ENCODE assay signal across 7 mouse cellular contexts in the genomic region with DNA sequence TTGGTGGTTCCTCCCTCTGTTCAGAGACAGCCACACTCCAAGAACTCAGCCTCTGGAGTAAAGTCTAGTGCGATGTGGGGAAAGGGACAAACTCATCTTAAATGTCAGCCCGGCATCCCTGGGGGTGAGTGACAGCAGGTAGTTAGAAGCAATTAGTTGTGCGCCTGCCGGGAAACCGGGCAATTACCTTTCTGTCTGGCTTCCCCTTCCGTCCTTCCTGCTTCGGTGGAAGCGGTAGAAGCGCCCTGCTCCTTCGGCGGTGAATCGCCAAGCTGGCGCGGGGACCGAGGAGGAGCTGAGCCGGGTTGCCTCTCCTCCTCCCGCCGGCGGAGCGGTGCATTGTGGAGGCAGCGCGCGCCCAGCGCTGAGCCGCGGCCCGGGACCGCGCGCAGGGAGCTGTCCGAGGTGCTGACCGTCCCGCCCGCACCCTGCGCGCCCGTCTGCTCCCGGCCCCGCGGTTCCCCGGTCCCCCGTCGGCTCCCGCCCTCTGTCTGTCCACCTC. TPM values are rescaled to one million over a fixed set of nuclear protein-coding genes. Genes with fewer than 3 reads are reported as not detected.
DNase-seq lines count a peak whose midpoint lies in the region; TF ChIP-seq lines count a peak whose summit lies in the region.

A gene (plus strand): TSS at position 337 of the 502 bp plus-strand sequence.

- peak within 1 kb of the TSS; percentile 28 for H3K4me3 ChIP-seq in cortical plate, adult 2 months (ENCODE audit: insufficient read depth, low read length)
- peak within 1 kb of the TSS; percentile 56 for H3K4me3 ChIP-seq in midbrain, embryonic 10.5 days

- H3K9me3 ChIP-seq in midbrain, embryonic 10.5 days (replicated peaks): no peaks in the 10 kb centered on the region

- H3K27me3 ChIP-seq in midbrain, embryonic 10.5 days (ENCODE audit: low read depth, poor library complexity, severe bottlenecking): peaks cover 54% of the 10 kb centered on the region

- no peaks in the 10 kb centered on the region for H3K36me3 ChIP-seq in midbrain, embryonic 10.5 days

- no peaks in the 10 kb centered on the region for H3K4me1 ChIP-seq in cortical plate, adult 2 months (ENCODE audit: control insufficient read depth, insufficient read depth, low read length)
- H3K4me1 ChIP-seq in midbrain, embryonic 10.5 days: peaks cover 19% of the 10 kb centered on the region

- intact Hi-C loops in gastrocnemius, postnatal 14 days (cut with DNase I; ENCODE audit: low total_unique reads): no loop called here
- intact Hi-C loops in left cerebral cortex, postnatal 4 days (cut with DNase I): no loop called here

- TF ChIP-seq POLR2A in cortical plate, adult 2 months (IDR thresholded peaks at IDR 0.05; ENCODE audit: extremely low read depth, insufficient read depth, low read length): no peak

- H3K27ac ChIP-seq in cortical plate, adult 2 months (ENCODE audit: insufficient read depth, low read length): 0 out of 2 replicates have a peak within 1 kb of the TSS, but pooled peaks have one; percentile 20
- no peak within 1 kb of the TSS for H3K27ac ChIP-seq in midbrain, embryonic 10.5 days (replicated peaks)

- no peak for TF ChIP-seq CTCF in cortical plate, adult 2 months (IDR thresholded peaks at IDR 0.05; ENCODE audit: extremely low read depth, insufficient read depth, low read length)

- WGBS in midbrain, embryonic 10.5 days: 1% methylated on average over 42 of the region's 44 CpGs

- peak; percentile 43 for DNase-seq in adrenal gland, adult 8-10 months
- DNase-seq in gastrocnemius, postnatal 14 days: peak; percentile 75
- DNase-seq in induced T-regulatory cell, adult 2 months (ENCODE audit: low read depth): peak; percentile 75
- peak; percentile 63 for DNase-seq in left cerebral cortex, postnatal 4 days
- peak; percentile 79 for DNase-seq in midbrain, embryonic 10.5 days (ENCODE audit: low spot score)
- DNase-seq in skeletal muscle tissue, adult 2 months (ENCODE audit: low read depth, low spot score): peak; percentile 21

RNA-seq across cellular contexts. Expression of the gene that starts here (rescaled TPM):
- total RNA-seq in adrenal gland, adult 8-10 months (2022): under 1 TPM in 1 of 4 experiments, not detected in 3; 0.16 TPM
- 5.6 and 6.8 TPM in 2 replicates for polyA plus RNA-seq in cortical plate, adult 2 months (2012; rRNA removed)
- total RNA-seq in gastrocnemius, postnatal 14 days (2021): not detected
- under 1 TPM in 1 of 2 experiments, not detected in 1; 0.24 TPM for total RNA-seq in left cerebral cortex, postnatal 4 days (2021)
- polyA plus RNA-seq in midbrain, embryonic 10.5 days (2016; fragmentation: Nextera tagmentation; extraction: Ambion mirVana): 0.05 TPM in 1 of 2 replicates, not detected in the other

Comparison
In these comparisons a context has a peak if more than half of its experiments do, and no peak if none do; other contexts are left out.
1. Peak in DNase-seq in adrenal gland, adult 8-10 months; RNA of the gene not detected or under 1 TPM.
2. Peak in DNase-seq in gastrocnemius, postnatal 14 days; RNA of the gene not detected or under 1 TPM.
3. Peak in DNase-seq in left cerebral cortex, postnatal 4 days; RNA of the gene not detected or under 1 TPM.
4. Peak in DNase-seq and H3K4me3 ChIP-seq in midbrain, embryonic 10.5 days; RNA of the gene not detected or under 1 TPM.
5. DNase-seq: peak in every context shown above with its lines; median percentile 79 in midbrain, embryonic 10.5 days; 75 in gastrocnemius, postnatal 14 days; 75 in induced T-regulatory cell, adult 2 months; 63 in left cerebral cortex, postnatal 4 days; 43 in adrenal gland, adult 8-10 months; 21 in skeletal muscle tissue, adult 2 months.